Mouse (Mus musculus): ENCODE results near the gene Dcpp3. TPM values are rescaled to one million over a fixed set of nuclear protein-coding genes. Genes with fewer than 3 reads are reported as not detected.
"Not testable (repeated sequence)": the region's sequence is repeated elsewhere in the genome, so short reads cannot be mapped to it uniquely, and the experiment has no call there.

The Dcpp3 gene
- 0.36 and 0.54 TPM in 2 replicates for polyA plus RNA-seq (2014; fragmentation: Nextera tagmentation; extraction: Ambion mirVana)

- not testable (repeated sequence) for H3K4me3 ChIP-seq (ENCODE audit: control insufficient read depth in 1 of 2, insufficient read depth in 1 of 2, low read depth in 1 of 2, low read length in 2 of 2); H3K27ac ChIP-seq (replicated peaks in 1 of 2; ENCODE audit: control insufficient read depth in 1 of 2, insufficient read depth in 1 of 2, low read depth in 2 of 2, low read length in 2 of 2); H3K4me1 ChIP-seq (ENCODE audit: control insufficient read depth in 2 of 2, insufficient read depth in 2 of 2, low read length in 2 of 2); H3K9me3 ChIP-seq (ENCODE audit: control insufficient read depth, low read length); H3K27me3 ChIP-seq (ENCODE audit: control insufficient read depth, insufficient read depth, low read length); H3K4me2 ChIP-seq (ENCODE audit: low read length); ATAC-seq (ENCODE audit: insufficient number of reproducible peaks, insufficient read depth, low FRiP score, low read depth); H3K9ac ChIP-seq (ENCODE audit: low read length); H3K36me3 ChIP-seq (ENCODE audit: control insufficient read depth, insufficient read depth, low read length)
- WGBS = 63% methylated on average over 4 of the region's 4 CpGs
These were observed at the start of gene Dcpp3 for GRCm38 (mm10) chr17:23917158-23917557. Dcpp3 (plus strand) TSS chr17:23917458.

- Histone ChIP-seq H3K4me1 (ENCODE audit: control insufficient read depth in 2 of 2, insufficient read depth in 2 of 2, low read length in 2 of 2) (no peaks in the 10 kb centered on the region), H3K36me3 (ENCODE audit: control insufficient read depth, insufficient read depth, low read length) (no peaks in the 10 kb centered on the region), H3K27ac (replicated peaks in 1 of 2; ENCODE audit: control insufficient read depth in 1 of 2, insufficient read depth in 1 of 2, low read depth in 2 of 2, low read length in 2 of 2) (no peak within 1 kb of the TSS), H3K9ac (ENCODE audit: low read length) (no peak within 1 kb of the TSS), H3K27me3 (ENCODE audit: control insufficient read depth, insufficient read depth, low read length) (no peaks in the 10 kb centered on the region), H3K9me3 (ENCODE audit: control insufficient read depth, low read length) (no peaks in the 10 kb centered on the region), H3K4me3 (ENCODE audit: control insufficient read depth in 1 of 2, insufficient read depth in 1 of 2, low read depth in 1 of 2, low read length in 2 of 2) (no peak within 1 kb of the TSS), H3K4me2 (ENCODE audit: low read length) (no peak within 1 kb of the TSS)
- no peak for ATAC-seq (ENCODE audit: insufficient number of reproducible peaks, insufficient read depth, low FRiP score, low read depth)
- 76% methylated on average over 15 of the region's 15 CpGs for WGBS
These were observed 49.5 kb upstream of the Dcpp3 start, which contains the start of gene Prss21 for GRCm38 (mm10) chr17:23867756-23868155. Prss21 (plus strand) TSS chr17:23868056.

GRCm38 (mm10) chr17:23868513-23868912 lies 48.7 kb upstream of the Dcpp3 start:
- 85% methylated on average over 11 of the region's 11 CpGs for WGBS
- Histone ChIP-seq H3K4me3 (ENCODE audit: control insufficient read depth in 1 of 2, insufficient read depth in 1 of 2, low read depth in 1 of 2, low read length in 2 of 2) (no peak overlapping the region), H3K27ac (replicated peaks in 1 of 2; ENCODE audit: control insufficient read depth in 1 of 2, insufficient read depth in 1 of 2, low read depth in 2 of 2, low read length in 2 of 2) (no peak overlapping the region), H3K4me2 (ENCODE audit: low read length) (no peak overlapping the region), H3K9me3 (ENCODE audit: control insufficient read depth, low read length) (no peaks in the 10 kb centered on the region), H3K4me1 (ENCODE audit: control insufficient read depth in 2 of 2, insufficient read depth in 2 of 2, low read length in 2 of 2) (no peaks in the 10 kb centered on the region), H3K27me3 (ENCODE audit: control insufficient read depth, insufficient read depth, low read length) (no peaks in the 10 kb centered on the region), H3K9ac (ENCODE audit: low read length) (no peak overlapping the region), H3K36me3 (ENCODE audit: control insufficient read depth, insufficient read depth, low read length) (no peaks in the 10 kb centered on the region)
- no peak for ATAC-seq (ENCODE audit: insufficient number of reproducible peaks, insufficient read depth, low FRiP score, low read depth)

GRCm38 (mm10) chr17:23873884-23874856 lies 43.1 kb upstream of the Dcpp3 start:
- no peak overlapping the region for H3K9ac ChIP-seq (ENCODE audit: low read length)
- no peak for ATAC-seq (ENCODE audit: insufficient number of reproducible peaks, insufficient read depth, low FRiP score, low read depth)

GRCm38 (mm10) chr17:23876741-23877140 lies 40.5 kb upstream of the Dcpp3 start:
- Histone ChIP-seq H3K27me3 (ENCODE audit: control insufficient read depth, insufficient read depth, low read length) (no peaks in the 10 kb centered on the region), H3K4me1 (ENCODE audit: control insufficient read depth in 2 of 2, insufficient read depth in 2 of 2, low read length in 2 of 2) (0 out of 4 replicates have a peak, but pooled peaks cover 2 to 3% of the 10 kb centered on the region in 2 experiments), H3K9me3 (ENCODE audit: control insufficient read depth, low read length) (no peaks in the 10 kb centered on the region), H3K4me2 (ENCODE audit: low read length) (no peak overlapping the region), H3K36me3 (ENCODE audit: control insufficient read depth, insufficient read depth, low read length) (no peaks in the 10 kb centered on the region), H3K4me3 (ENCODE audit: control insufficient read depth in 1 of 2, insufficient read depth in 1 of 2, low read depth in 1 of 2, low read length in 2 of 2) (no peak overlapping the region), H3K27ac (replicated peaks in 1 of 2; ENCODE audit: control insufficient read depth in 1 of 2, insufficient read depth in 1 of 2, low read depth in 2 of 2, low read length in 2 of 2) (no peak overlapping the region), H3K9ac (ENCODE audit: low read length) (no peak overlapping the region)
- ATAC-seq (ENCODE audit: insufficient number of reproducible peaks, insufficient read depth, low FRiP score, low read depth) = 0 out of 2 replicates have a peak, but pooled peaks have one; percentile 26
- WGBS = 56% methylated on average over 3 of the region's 3 CpGs

More at GRCm38 (mm10) chr17:23873884-23874856, 43.1 kb upstream of the Dcpp3 start:
- no peaks in the 10 kb centered on the region for H3K27me3 ChIP-seq (ENCODE audit: control insufficient read depth, insufficient read depth, low read length)
- no peak overlapping the region for H3K4me3 ChIP-seq (ENCODE audit: control insufficient read depth in 1 of 2, insufficient read depth in 1 of 2, low read depth in 1 of 2, low read length in 2 of 2)
- no peak overlapping the region for H3K27ac ChIP-seq (replicated peaks in 1 of 2; ENCODE audit: control insufficient read depth in 1 of 2, insufficient read depth in 1 of 2, low read depth in 2 of 2, low read length in 2 of 2)
- H3K36me3 ChIP-seq (ENCODE audit: control insufficient read depth, insufficient read depth, low read length) = no peaks in the 10 kb centered on the region
- 0 out of 4 replicates have a peak, but pooled peaks cover 2 to 3% of the 10 kb centered on the region in 2 experiments for H3K4me1 ChIP-seq (ENCODE audit: control insufficient read depth in 2 of 2, insufficient read depth in 2 of 2, low read length in 2 of 2)
- no peaks in the 10 kb centered on the region for H3K9me3 ChIP-seq (ENCODE audit: control insufficient read depth, low read length)
- 43% methylated on average over 8 of the region's 8 CpGs for WGBS
- no peak overlapping the region for H3K4me2 ChIP-seq (ENCODE audit: low read length)

GRCm38 (mm10) chr17:23877166-23877565 lies 40.1 kb upstream of the Dcpp3 start:
- Histone ChIP-seq H3K4me3 (ENCODE audit: control insufficient read depth in 1 of 2, insufficient read depth in 1 of 2, low read depth in 1 of 2, low read length in 2 of 2) (no peak overlapping the region), H3K27me3 (ENCODE audit: control insufficient read depth, insufficient read depth, low read length) (no peaks in the 10 kb centered on the region), H3K27ac (replicated peaks in 1 of 2; ENCODE audit: control insufficient read depth in 1 of 2, insufficient read depth in 1 of 2, low read depth in 2 of 2, low read length in 2 of 2) (no peak overlapping the region), H3K36me3 (ENCODE audit: control insufficient read depth, insufficient read depth, low read length) (no peaks in the 10 kb centered on the region), H3K4me2 (ENCODE audit: low read length) (no peak overlapping the region), H3K9me3 (ENCODE audit: control insufficient read depth, low read length) (no peaks in the 10 kb centered on the region), H3K9ac (ENCODE audit: low read length) (no peak overlapping the region), H3K4me1 (ENCODE audit: control insufficient read depth in 2 of 2, insufficient read depth in 2 of 2, low read length in 2 of 2) (0 out of 4 replicates have a peak, but pooled peaks cover 2 to 3% of the 10 kb centered on the region in 2 experiments)
- ATAC-seq (ENCODE audit: insufficient number of reproducible peaks, insufficient read depth, low FRiP score, low read depth) = no peak
- WGBS = 80% methylated on average over 2 of the region's 2 CpGs

GRCm38 (mm10) chr17:23880576-23880975 lies 36.7 kb upstream of the Dcpp3 start, which contains the start of the genes Dcpp1 and Dcpp2:
Dcpp1 (plus strand) TSS chr17:23880876.
Dcpp2 (plus strand) TSS chr17:23880880.
- not testable (repeated sequence) for H3K4me1 ChIP-seq (ENCODE audit: control insufficient read depth in 2 of 2, insufficient read depth in 2 of 2, low read length in 2 of 2); H3K9me3 ChIP-seq (ENCODE audit: control insufficient read depth, low read length); H3K27me3 ChIP-seq (ENCODE audit: control insufficient read depth, insufficient read depth, low read length); H3K9ac ChIP-seq (ENCODE audit: low read length); H3K36me3 ChIP-seq (ENCODE audit: control insufficient read depth, insufficient read depth, low read length); H3K27ac ChIP-seq (replicated peaks in 1 of 2; ENCODE audit: control insufficient read depth in 1 of 2, insufficient read depth in 1 of 2, low read depth in 2 of 2, low read length in 2 of 2); H3K4me2 ChIP-seq (ENCODE audit: low read length); H3K4me3 ChIP-seq (ENCODE audit: control insufficient read depth in 1 of 2, insufficient read depth in 1 of 2, low read depth in 1 of 2, low read length in 2 of 2); ATAC-seq (ENCODE audit: insufficient number of reproducible peaks, insufficient read depth, low FRiP score, low read depth)
- WGBS = 43% methylated on average over 4 of the region's 4 CpGs
